Mouse (Mus musculus): ENCODE measurements around the gene Nbl1. TPM values are rescaled to one million over a fixed set of nuclear protein-coding genes. Genes with fewer than 3 reads are reported as not detected.
A peak's percentile ranks its signal among the peaks of the same experiment; 100 is the strongest.

Gene Nbl1
- 10 to 100 TPM; 77.2 to 86.8 TPM for total RNA-seq (2021)

DNA sequence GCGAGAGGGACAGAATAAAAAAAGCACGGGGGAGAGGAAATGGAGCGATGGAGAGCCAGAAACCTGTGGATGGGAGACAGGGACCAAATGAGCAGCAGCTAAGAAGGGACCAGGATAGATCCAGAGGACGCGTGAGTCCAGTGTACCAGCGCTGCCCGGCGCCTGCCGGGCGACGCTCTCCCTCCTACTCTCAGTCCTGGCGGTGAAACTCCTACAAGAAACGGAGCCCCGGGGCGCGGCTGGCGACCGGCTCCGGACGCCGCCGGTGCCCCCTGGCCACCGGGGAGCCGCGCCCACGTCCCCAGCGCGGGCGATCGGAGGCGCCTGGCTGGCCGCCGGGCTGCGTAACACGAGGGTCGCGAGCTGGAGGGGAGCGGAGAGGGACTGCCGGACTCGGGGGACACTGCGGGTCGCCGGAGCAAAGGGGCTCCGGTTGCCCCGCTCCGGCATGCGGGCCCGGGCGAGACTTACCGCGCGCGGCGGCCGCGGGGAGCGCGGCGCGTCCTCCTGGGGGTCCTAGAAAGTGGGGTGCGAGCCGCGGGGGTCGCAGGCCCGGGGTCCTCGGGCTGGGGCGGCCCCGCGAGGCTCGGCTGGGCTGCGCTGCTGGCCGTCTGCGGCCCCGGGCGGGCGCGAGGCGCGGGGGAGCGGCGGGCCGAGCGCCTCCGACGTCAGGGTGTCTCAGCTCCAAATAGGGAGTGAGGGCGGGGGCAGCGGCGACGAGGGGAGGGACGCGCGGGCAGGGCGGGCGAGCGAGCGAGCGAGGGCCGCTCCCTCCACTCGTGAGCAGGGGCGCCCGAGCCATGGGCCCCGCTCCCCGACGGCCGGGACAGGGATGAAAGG, at the start of gene Nbl1:
TSS of gene Nbl1 (minus strand) at position 638 of the 840 bp plus-strand sequence.
- peak in 1 of 2 experiments; percentile 42 for DNase-seq

DNA sequence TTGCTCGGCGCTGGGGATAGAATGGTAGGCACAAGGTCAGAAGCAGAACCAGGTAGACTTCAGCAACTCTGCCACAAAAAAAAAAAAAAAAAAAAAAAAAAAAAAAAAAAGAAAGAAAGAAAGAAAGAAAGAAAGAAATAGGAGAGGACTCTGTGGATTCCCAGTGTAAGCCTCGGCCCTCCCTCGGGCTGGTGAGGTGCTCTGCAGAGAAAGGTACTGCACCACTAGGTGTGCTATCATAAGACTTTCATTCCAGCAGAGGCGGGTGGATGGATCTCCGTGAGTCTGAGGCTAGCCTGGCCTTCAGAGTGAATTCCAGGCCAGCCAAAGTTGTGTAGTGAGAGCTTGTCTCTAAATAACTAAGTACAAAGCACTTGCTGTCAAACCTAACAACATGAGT, 49.0 kb upstream of the Nbl1 start:
- no peak for DNase-seq

DNA sequence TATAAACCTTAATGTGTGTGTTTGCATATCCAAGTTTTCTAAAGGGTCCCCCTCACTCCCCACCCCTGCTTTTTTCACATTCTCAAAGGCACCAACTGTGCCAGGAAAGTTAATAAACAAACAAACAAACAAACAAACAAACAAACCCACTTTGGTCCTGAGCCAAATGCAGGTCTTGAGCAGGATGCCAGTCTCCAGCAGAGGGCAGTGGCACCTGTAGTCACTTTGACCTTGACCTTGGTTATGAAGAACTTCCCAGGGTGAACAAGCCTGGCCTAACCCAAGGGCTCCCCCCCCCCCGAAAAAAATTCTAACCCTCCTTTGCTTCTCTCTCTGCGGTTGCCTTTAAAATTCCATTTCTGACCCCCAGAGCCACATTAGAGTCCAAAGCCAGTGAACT, 47.5 kb upstream of the Nbl1 start:
- DNase-seq: no peak

DNA sequence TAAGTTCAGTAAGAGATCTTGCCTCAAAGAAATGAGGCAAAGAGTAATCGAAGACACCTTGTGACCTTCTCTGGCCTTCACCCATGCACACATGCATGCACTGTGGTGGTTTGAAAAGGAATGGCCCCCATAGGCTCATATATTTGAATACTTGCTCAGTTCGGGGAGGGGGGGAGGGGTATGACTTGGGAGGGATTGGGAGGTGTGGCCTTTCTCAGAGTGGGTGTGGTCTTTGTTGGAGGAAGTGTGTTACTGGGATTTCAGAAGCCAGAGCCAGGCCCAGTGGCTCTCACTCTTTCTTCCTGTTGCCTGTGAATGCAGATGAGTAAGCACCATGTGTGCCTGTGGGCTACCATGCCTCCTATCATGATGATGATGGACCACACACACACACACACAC, 43.2 kb upstream of the Nbl1 start:
- no peak for DNase-seq

DNA sequence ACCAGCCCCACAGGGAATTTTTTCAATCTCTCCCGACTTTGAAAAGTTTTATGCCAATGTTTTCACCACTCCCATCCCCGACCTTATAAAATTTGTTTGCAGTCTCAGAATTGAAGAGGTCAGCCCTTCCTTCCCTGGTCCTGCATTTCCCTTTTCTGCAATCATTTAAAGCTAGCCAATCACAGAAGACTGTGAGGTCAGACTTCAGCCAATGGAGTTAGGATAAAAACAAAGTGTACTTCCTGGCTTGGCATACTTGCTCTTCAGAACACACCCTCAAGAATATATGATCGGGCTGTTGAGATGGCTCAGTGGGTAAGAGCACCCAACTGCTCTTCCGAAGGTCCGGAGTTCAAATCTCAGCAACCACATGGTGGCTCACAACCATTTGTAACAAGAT, 40.3 kb upstream of the Nbl1 start:
- no peak for DNase-seq

DNA sequence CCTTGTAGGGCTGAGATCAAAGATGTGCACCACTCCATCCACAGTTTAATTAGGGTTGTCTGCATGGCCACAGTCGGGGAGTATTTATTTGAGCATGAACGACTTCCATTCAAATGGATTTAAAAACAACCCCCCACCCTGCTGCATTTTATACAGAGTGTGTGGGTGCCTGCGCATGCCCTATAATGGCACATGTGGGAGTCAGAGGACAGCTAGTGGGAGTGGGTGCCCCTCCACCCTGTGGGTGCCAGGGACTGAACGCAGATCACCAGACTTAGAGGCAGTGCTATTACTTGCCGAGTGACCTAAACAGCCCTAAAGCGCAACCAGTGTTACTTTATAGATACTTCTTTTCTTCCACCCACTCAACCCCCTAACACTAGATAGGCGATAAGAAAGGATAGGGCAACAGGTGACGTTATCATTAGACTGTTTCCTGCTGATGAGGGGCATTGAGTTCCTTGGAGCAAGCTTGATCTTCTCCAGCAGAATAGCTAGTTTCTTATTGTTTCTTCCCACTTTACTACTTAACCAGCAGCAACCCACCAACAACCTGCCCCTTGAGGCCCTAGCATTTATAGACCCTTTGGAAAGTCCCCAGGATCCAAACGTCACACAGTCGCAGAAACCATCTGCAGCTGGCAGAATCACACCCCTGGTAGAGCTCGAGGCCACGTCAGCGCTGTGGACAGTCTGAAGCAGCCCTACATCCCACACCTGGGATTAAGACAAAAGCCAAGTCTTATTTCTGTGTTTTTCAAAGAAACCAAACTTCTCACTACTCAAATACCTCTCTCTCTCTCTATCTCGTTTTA, 39.3 kb upstream of the Nbl1 start:
- peak; percentile 10 to 17 for DNase-seq

DNA sequence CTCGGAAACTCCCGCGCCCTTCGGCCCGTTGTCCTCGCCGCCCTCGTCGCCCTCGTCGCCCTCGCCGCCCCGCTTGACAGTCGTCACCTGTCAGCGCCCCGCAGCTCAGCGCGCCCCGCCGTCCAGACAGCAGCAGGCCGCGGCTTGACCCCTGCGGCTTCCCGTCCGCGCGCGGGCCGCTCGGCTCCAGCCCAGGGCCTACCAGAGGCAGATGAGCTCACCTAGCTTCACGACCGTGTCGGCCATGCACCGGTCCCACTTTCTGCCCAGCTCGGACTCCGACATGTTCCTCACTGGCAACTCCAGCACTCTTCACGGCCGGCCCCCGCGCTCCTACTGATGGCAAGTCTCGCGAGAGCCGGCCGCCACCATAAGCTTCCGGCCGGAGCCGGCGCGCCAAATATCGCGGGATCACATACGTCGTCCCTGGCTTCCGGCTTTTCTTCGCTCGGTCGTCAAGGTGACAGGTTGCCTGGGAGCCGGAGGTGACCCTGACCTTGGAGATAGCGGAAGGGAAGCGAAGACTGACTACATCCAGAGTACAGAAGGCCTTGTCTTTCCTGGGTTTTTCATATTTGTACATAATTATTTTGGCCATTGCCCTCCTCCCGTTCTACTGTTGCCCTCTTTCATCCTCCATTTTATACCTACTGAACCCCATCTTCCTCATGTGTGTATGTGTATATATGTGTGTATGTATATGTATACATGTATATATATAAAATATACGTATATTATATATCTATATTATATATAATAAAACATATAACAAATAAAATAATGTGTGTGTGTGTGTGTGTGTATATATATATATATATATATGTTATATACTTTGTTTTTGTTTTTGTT, 38.1 kb upstream of the Nbl1 start, which contains the start of gene Minos1:
TSS of gene Minos1 (minus strand) at position 413 of the 849 bp plus-strand sequence.
- DNase-seq: peak; percentile 95 to 97

DNA sequence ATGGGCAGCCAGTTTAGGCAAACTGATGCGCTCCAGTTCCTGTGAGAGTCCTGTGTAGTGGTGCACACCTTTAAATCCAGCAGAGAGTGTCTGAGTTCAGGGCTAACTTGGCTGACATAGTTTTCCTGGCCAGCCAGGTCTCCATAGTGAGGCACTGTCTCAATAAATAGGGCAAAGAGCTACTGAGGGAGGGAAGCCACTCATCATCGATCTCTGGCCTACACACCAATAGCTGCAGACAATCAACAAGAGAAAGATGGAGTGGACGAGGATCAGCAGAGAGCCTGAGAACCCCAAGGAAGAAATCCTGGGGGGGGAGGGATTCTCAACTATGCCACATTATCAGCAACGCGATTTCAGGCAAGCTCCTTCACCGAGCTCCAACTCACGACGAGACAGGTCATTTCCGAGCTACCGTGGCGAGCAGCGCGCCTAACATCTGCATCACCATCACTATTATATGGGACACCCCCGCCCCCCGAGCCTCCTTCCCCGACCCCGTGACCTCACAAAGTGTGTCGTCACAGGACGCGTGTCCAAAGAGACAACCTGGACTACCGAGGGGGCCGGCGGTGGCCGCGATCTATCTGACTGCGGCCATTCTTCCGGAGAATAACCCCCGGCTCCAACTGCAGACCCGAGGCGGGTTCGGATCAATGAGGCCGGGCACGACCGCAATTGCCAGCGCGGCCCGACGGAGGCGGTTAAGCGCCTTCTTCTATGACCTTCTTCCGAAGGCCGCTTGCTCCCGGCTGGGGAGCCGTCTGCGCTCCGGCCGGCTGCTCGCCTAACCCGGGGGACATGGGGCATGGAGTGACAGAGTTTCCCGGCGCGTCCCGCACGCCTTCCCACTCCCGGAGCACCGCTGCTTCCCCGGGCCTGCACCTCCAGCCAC, 37.3 kb upstream of the Nbl1 start:
- peak in 1 of 2 experiments; percentile 11 for DNase-seq

DNA sequence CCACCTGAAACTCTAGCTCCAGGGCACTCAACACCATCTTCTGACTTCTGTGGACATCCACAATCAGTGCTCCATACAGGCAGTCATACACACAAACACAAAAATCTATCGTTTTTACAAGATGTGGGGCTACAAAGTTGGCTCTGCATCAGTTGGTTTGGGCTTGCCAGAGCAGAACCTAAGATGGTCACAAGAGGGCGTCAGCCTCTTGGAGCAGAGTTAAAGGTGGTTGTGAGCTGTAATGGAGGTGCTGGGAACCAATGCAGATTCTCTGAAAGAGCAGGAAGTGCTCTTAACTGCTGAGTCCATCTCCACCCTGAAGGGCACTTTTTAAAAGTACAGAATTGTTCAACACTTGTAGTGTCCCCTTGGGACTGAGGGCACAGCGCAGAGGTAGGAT, 33.7 kb upstream of the Nbl1 start:
- no peak for DNase-seq

DNA sequence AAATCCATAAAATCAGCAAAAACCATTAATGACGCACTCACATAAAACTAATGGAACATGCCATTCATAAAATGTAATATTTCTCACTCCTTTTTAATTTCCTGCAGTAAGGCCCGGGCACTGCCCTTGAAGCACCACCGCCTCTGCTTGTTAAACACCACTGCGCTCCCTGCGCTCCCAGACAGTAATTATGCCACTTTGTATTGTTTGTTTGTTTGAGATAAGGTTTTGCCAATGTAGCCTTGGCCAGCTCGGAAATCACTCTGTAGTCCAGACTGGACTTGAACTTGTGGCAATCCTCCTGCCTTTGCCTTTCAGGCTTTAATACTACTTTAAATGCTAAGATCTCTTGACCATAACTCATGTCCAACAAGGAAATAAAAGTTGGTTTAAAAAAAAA, 32.1 kb upstream of the Nbl1 start:
- DNase-seq: no peak

DNA sequence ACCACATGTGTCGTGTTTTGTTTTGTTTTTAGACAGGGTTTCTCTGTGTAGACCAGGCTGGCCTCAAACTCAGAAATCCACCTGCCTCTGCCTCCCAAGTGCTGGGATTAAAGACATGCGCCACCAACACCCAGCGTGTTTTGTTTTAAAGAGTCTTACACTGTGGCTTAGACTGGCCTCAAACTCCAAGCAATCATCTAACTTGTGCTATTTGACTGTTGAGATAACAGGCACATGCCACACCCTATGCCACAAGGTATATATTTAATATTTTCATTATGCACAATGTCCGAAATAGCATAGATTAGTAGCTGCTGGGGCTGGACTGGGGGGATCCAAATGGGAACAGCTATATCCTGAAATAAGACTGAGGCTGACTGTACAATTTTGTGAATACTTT, 29.8 kb upstream of the Nbl1 start:
- DNase-seq: no peak

DNA sequence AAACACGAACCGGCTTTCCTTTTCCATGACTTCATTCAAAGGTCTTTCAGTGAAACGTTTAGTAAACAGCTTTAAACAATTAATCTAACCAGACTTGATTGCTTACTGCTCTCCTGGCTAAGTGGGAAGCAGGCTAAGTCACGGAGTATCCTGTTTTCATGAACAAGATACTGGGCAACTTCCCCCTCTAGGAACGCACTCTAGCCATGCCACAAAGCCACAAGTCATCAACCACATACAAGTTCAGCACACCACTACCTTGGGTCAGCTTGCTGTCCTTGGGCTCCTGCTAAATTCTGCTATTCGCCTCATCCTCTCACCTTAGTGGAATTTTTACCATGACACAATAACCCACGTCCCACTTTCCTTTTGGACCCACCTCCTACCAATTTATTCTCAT, 28.2 kb upstream of the Nbl1 start:
- DNase-seq: no peak

DNA sequence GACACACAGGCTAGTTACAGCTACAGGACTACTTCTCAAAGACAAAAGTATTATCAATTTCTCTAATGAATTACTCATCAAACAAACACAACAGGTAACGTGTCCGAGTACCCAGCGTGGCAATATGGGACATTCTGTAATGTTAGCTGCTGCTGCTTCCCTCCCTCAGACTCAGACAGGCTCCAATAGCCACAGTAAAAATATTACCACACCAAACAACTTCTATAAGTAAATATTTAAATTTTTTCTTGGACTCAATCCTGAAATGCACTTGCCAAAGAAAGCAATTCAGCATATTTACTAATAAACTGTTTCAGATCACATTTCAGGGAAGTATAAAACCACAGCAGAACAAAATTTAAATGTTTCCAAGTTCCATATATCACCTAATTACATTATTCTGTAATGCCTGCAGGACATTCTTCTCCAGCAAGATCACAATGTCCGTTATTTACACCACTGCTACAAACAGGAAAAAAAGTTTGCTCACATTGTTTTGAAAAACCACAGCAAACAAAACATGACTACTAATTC, 27.6 kb upstream of the Nbl1 start:
- no peak for DNase-seq

DNA sequence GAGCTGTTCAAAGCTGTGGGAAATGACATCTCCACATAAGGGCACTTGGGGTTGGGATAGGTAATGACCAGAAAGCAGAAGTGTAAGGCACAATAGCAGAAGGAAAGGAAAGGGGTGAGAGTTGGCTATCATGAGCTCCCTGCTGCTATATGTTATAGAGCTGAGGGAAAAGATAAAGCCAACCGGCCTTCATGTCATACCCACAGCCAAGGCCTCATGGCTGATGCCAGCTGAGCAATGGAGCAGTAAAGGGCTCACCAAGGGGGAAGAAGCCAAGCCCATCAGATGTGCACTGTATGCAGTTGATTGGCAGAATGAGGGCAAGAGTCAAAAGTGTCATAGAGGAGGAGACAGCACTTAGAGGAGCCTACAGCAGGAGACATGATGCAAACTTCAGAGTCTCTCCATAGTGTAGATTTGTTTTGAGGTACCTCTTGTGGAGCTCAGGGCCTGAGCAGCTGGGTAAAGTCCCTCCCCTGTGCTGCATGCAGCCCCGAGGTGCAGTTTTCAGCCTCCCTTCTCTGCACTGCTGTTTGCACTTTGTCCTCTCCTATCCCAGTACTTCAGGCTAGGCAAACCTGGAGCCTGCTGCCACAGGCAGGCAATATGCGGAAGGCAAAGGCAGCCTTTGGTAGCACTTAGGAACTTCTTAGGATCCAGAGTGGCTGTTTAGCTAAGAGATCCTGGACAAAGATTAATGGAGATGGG, 23.7 kb upstream of the Nbl1 start:
- DNase-seq: no peak

DNA sequence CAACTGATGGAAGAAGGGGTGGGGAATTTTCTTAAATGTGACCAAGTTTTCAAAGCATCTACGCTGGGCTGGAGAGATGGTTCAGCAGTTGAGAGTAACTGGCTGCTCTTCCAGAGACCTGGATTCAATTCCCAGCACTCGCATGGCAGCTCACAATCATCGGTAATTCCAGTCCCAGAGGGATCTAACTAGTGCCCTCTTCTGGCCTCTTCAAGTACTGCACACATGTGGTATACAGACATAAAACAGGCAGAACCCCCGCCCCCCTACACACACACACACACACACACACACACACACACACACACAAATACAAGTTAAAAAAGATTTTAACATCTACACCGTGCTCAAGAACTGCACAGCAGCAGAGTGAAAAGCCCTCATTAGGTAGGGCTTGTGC, 22.9 kb upstream of the Nbl1 start:
- no peak for DNase-seq

DNA sequence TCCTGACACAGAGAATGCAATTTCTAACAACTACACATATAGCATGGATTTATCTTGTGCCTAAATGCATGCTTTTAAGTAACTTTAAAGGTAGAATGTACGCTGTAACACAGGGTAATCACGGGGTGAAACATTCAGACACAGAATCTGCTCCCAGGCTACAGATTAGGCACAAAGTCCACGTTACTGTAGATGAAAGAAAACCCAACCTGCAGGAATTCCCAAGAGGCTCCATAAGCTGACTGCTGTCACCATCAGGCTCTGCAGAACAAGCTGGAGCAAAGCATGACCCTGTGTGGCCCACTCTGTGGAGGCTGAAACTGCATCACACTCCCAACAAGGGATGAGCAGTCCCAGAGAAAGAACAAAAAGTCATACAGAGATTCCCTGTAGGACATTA, 19.7 kb upstream of the Nbl1 start:
- no peak for DNase-seq

DNA sequence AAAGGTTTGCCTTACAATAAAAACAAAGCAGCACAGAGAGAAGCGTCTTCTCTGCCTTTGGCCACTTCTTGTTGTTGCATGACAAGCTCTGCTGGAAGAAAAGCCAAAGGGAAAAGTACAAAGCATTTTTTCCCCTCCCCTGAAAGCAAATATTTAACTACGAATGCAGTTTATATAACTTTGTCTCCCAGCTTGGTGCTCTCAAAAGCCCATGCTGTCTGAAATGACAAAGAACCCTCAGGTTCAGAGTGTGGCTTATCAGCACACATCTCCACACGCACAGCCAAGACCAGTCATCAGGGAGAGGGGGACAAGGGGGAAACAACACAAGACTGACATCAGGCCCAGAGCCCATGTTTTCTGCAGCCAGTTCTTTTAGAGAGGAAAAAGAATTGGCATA, 18.6 kb upstream of the Nbl1 start:
- no peak for DNase-seq

DNA sequence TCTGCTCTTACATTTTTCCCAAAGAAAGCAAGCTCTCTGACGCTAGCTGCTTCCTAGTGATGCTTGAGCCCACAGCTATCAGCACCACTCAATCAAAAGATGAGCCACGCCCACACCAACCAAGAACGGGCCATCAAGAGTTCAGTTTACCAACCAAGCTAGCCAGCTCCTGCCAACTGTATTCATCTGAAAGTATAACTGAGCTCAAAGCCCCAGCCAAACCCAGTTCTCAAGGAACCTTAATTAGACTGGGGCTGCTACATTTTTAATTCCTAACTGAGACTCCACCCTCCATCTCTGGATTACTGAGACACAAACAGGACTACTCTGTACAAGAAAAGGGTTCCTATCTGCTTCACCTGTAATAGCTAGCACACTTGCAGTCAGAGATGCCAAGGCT, 18.1 kb upstream of the Nbl1 start:
- DNase-seq: no peak

DNA sequence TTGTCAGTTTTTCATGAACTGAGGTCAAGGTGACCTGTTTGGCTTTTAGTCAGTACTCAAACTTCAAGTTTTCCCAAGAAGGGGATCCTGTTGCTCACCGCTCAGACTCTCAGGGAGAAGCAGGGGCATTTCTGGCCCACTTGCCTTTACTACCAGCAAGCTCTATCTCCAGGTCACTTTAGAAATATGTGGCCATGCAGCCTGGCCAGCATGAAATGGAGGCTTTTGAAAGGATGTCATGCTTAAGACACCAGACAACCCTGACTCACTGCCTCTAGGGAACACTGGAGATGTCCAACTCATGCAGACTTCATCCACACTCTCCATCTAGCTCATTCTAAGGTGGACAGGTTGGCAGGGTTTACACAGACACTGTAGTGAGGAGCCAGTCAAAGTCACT, 12.7 kb upstream of the Nbl1 start:
- DNase-seq: no peak

DNA sequence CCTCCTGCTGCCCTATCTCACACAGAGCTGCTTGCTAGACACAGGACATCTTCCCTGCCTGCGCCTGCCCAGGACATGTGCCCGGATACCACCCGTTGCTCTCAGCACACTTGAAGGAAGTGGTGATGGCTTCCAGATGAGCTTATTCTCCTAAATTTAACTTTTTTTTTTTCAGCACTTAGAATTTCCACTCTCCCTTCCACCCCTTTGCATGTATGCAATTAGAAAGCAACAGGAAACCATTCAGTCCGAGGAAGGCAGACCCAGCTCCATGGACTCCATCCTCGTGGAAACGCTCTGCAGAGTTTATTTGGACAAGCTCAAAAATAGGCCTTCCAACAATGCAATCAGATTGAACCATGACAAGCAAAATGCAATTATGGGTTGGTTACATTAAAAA, 8.8 kb upstream of the Nbl1 start:
- DNase-seq: no peak

DNA sequence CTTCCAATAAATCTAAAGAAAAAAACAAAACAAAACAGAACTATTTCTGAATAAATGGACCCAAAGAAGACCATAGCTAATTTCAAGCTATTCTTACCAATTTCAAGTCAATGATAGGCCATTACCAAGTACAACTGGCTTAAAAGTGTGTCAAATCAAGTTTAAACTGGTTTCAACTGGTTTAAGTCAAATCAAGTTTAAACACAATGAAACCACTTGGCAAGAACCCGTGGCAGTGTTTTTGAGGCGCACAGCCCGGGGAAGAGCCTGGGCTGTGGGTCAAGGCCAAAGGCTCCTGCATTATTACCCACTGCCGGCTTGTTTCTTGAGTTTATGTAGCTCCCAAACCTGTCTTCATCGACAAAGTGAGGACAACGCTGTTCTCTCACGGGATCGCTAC, 7.5 kb upstream of the Nbl1 start:
- DNase-seq: no peak

Data from layer of hippocampus, postnatal 36 days (tissue).